Mouse (Mus musculus): Measurements from ENCODE around the gene Gpm6a. TPM values are rescaled to one million over a fixed set of nuclear protein-coding genes. Genes with fewer than 3 reads are reported as not detected.

Gene Gpm6a
- polyA plus RNA-seq, 1 experiment from 2014 or later, result 7.5 TPM

DNA sequence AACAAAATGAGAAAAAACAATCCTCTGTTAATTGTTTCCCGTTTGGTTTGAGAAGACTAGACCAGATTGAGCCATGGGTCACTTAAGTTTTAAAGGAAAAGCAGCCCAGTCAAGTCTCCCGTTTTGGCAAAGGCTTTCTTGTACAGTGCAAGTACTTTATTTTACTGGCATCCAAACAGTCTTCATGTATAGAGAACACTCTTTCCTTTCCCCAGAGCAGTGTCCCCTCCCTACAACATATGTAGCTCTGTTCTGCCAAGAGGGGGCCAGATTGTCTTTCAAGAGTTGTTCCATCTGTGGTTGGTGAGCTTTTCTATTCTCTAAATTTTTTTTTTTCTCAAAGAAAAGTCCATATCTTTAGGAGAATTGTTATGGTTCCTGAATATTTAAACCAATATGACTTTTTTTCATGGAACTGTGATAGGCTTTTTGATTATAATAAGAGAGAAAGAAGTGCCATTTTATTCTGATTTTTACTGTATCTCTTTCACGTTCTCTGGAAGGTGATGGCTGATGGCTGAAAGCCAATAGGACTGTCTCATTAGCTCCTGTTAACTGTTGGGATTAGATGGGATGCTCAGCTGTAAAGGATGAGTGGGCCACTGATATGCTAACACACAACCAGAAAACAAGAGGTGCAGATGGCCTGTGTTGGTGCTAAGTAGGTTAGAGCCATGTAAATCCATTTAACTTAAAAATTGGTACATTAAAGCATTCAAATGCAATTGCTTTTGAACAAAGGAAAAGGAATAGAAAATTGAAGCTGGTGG is 37.4 kb downstream of the Gpm6a start:
- Histone ChIP-seq H3K4me3 (ENCODE audit: low read length) (no peak overlapping the region), H3K36me3 (ENCODE audit: control insufficient read depth, insufficient read depth, low read length) (no peaks in the 10 kb centered on the region), H3K9ac (ENCODE audit: low read depth, low read length) (no peak overlapping the region), H3K27ac (ENCODE audit: low read length) (no peak overlapping the region), H3K4me2 (ENCODE audit: low read depth, low read length) (no peak overlapping the region), H3K4me1 (ENCODE audit: control insufficient read depth, insufficient read depth, low read length) (no peaks in the 10 kb centered on the region), H3K9me3 (ENCODE audit: control insufficient read depth, low read length) (no peaks in the 10 kb centered on the region), H3K27me3 (replicated peaks; ENCODE audit: control insufficient read depth, insufficient read depth, low read length) (no peaks in the 10 kb centered on the region)
- 63% methylated on average over 3 of the region's 3 CpGs for WGBS
- ATAC-seq, result no peak

DNA sequence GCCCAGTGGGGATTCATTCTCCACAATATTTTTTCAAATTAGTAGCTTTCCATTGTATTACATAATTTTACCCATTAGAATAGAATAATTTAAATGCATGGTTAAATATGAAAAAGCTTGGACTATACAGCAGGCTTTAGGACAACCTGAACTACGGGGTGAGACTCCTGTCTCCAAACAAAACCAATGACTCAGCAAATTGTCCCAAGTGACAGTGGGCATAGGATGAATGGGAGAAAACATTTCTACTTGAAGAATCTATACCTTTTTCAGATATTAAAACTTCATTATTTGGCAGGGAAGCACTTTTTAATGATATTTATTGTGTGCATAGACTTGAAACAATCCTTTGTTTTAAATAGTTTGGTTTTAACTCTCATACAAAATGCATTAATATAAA is 41.0 kb downstream of the Gpm6a start:
- Histone ChIP-seq H3K27me3 (replicated peaks; ENCODE audit: control insufficient read depth, insufficient read depth, low read length) (no peaks in the 10 kb centered on the region), H3K9me3 (ENCODE audit: control insufficient read depth, low read length) (no peaks in the 10 kb centered on the region), H3K4me3 (ENCODE audit: low read length) (no peak overlapping the region), H3K36me3 (ENCODE audit: control insufficient read depth, insufficient read depth, low read length) (no peaks in the 10 kb centered on the region), H3K4me2 (ENCODE audit: low read depth, low read length) (no peak overlapping the region), H3K4me1 (ENCODE audit: control insufficient read depth, insufficient read depth, low read length) (no peaks in the 10 kb centered on the region), H3K27ac (ENCODE audit: low read length) (no peak overlapping the region), H3K9ac (ENCODE audit: low read depth, low read length) (no peak overlapping the region)
- ATAC-seq, result no peak
- 89% methylated on average over 1 of the region's 1 CpGs for WGBS

DNA sequence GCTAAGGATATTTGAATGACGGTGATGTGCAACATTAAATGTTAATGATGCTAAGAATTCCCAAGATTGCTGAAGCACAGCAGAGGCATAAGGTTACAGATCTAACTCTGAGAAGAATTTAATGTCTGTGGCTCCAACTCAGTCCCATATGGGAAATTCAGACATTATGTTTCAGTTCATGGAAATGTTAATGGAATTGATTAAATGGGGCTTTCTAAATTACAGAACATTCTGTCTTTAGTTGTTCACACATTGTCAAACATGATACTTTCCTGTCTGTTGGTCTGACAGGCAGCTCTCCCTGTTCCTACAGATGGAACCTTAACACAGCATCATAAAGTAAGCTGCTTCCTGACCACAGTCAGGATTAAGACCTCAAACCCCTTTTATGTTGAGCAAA is 47.8 kb downstream of the Gpm6a start:
- H3K4me1 ChIP-seq (ENCODE audit: control insufficient read depth, insufficient read depth, low read length), result no peaks in the 10 kb centered on the region
- H3K9ac ChIP-seq (ENCODE audit: low read depth, low read length), result no peak overlapping the region
- no peaks in the 10 kb centered on the region for H3K36me3 ChIP-seq (ENCODE audit: control insufficient read depth, insufficient read depth, low read length)
- ATAC-seq, result no peak
- no peak overlapping the region for H3K4me3 ChIP-seq (ENCODE audit: low read length)
- 84% methylated on average over 1 of the region's 1 CpGs for WGBS
- no peak overlapping the region for H3K27ac ChIP-seq (ENCODE audit: low read length)
- H3K9me3 ChIP-seq (ENCODE audit: control insufficient read depth, low read length), result no peaks in the 10 kb centered on the region
- no peaks in the 10 kb centered on the region for H3K27me3 ChIP-seq (replicated peaks; ENCODE audit: control insufficient read depth, insufficient read depth, low read length)
- H3K4me2 ChIP-seq (ENCODE audit: low read depth, low read length), result no peak overlapping the region

DNA sequence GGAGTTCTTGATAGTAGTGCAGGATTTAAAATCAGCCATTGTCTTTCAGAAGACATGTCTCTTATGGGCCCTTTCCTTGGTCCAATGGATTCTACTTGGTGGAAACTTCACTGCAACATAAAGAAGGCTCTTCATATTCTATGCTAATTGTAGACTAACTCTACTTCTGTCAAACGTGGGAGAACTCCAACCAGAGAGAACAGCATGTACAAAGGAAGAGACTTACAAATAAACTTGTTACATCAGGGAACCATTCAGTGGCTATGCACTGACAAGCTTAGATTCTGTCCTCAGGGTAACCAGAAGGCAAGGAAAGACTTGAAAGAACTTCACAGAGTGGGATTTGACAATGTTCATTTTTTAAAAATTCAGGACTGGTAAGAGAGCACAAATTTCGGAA is 48.3 kb downstream of the Gpm6a start:
- H3K4me1 ChIP-seq (ENCODE audit: control insufficient read depth, insufficient read depth, low read length), result no peaks in the 10 kb centered on the region
- H3K4me2 ChIP-seq (ENCODE audit: low read depth, low read length), result no peak overlapping the region
- WGBS, result 51% methylated on average over 2 of the region's 2 CpGs
- no peak overlapping the region for H3K4me3 ChIP-seq (ENCODE audit: low read length)
- no peaks in the 10 kb centered on the region for H3K36me3 ChIP-seq (ENCODE audit: control insufficient read depth, insufficient read depth, low read length)
- no peaks in the 10 kb centered on the region for H3K9me3 ChIP-seq (ENCODE audit: control insufficient read depth, low read length)
- H3K27me3 ChIP-seq (replicated peaks; ENCODE audit: control insufficient read depth, insufficient read depth, low read length), result no peaks in the 10 kb centered on the region
- no peak for ATAC-seq
- no peak overlapping the region for H3K9ac ChIP-seq (ENCODE audit: low read depth, low read length)
- H3K27ac ChIP-seq (ENCODE audit: low read length), result no peak overlapping the region

DNA sequence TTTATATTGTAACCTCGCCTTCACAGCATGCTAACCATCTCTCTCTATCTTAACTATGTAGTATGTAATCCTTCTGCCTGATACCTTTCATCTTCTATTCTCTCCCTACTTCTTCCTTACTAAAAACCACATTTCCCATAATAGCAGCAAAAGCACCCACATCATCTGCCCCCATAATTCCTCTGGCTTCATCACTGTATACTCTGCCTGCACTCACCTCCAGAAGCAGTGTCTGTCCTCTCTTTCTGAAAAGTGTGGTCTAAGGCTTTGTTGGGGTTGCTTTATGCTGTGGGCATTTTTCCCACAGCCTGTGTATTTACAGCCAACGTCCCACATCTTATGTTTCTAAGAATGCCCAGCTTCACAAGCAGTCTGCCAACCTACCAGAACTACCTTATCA is 57.6 kb downstream of the Gpm6a start:
- no peak for ATAC-seq
- no peaks in the 10 kb centered on the region for H3K9me3 ChIP-seq (ENCODE audit: control insufficient read depth, low read length)
- no peak overlapping the region for H3K4me2 ChIP-seq (ENCODE audit: low read depth, low read length)
- no peak overlapping the region for H3K9ac ChIP-seq (ENCODE audit: low read depth, low read length)
- H3K27ac ChIP-seq (ENCODE audit: low read length), result no peak overlapping the region
- H3K4me3 ChIP-seq (ENCODE audit: low read length), result no peak overlapping the region
- no peaks in the 10 kb centered on the region for H3K27me3 ChIP-seq (replicated peaks; ENCODE audit: control insufficient read depth, insufficient read depth, low read length)
- H3K36me3 ChIP-seq (ENCODE audit: control insufficient read depth, insufficient read depth, low read length), result no peaks in the 10 kb centered on the region
- no peaks in the 10 kb centered on the region for H3K4me1 ChIP-seq (ENCODE audit: control insufficient read depth, insufficient read depth, low read length)
- WGBS, result 73% methylated on average over 2 of the region's 2 CpGs

DNA sequence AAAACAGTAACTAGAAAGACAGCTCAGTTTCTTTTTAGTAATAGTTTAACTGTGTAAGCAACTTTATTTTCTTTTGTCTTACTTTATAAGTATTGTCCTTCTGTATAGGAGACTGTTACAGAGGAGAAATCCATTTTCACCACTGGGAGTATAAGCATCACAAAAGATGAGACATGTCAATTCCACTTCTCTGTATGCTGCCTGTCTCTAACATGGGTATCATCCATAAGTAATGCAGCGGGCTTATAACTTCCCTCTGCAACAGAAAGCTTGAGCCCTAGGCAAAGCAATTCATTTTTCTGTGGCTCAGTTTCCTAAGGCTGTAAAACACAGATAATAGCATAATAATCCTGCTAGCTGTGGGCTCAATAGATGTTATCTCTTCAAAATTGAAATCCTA is 62.4 kb downstream of the Gpm6a start:
- no peaks in the 10 kb centered on the region for H3K9me3 ChIP-seq (ENCODE audit: control insufficient read depth, low read length)
- 66% methylated on average over 1 of the region's 1 CpGs for WGBS
- no peak for ATAC-seq
- no peaks in the 10 kb centered on the region for H3K36me3 ChIP-seq (ENCODE audit: control insufficient read depth, insufficient read depth, low read length)
- H3K4me1 ChIP-seq (ENCODE audit: control insufficient read depth, insufficient read depth, low read length), result no peaks in the 10 kb centered on the region
- H3K4me3 ChIP-seq (ENCODE audit: low read length), result no peak overlapping the region
- no peaks in the 10 kb centered on the region for H3K27me3 ChIP-seq (replicated peaks; ENCODE audit: control insufficient read depth, insufficient read depth, low read length)
- no peak overlapping the region for H3K27ac ChIP-seq (ENCODE audit: low read length)
- H3K9ac ChIP-seq (ENCODE audit: low read depth, low read length), result no peak overlapping the region
- H3K4me2 ChIP-seq (ENCODE audit: low read depth, low read length), result no peak overlapping the region

DNA sequence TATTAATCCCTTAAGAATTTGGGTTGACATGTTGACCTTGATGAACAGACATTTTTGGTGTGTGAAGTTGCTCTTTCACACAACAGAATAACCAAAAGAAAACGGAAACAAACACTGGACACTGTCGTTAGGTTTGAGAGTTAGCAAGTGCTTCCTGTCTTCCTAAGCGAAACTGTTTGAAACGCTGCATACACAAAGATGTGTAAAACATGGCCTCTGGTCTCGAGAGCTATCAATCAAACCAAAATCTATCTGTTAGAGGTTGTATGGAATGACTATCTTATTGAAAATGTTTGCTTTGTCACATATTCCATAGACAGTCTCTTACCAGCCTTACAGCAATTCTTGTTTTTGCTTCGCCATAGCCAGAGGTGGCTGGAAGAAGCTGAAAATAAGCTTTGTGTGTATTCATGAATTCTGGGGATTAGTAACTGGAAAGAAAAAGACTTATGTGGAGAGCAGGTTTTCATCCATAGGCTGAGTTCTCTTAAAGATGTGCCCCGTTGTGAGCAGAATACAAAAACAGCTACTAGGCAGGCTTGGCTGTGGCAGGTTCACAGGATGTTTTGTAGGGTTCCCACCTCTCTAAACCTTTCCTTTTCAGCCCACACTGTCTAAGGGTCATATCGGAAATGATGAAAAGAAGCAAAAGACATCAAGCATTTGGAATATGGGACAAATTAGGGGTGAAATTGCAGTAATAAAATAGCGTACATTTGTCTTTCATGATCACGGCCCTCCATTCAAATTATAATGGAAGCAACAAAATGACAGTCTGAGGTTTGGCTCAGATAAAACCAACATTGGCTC is 71.4 kb downstream of the Gpm6a start:
- Histone ChIP-seq H3K36me3 (ENCODE audit: control insufficient read depth, insufficient read depth, low read length) (no peaks in the 10 kb centered on the region), H3K27me3 (replicated peaks; ENCODE audit: control insufficient read depth, insufficient read depth, low read length) (no peaks in the 10 kb centered on the region), H3K9ac (ENCODE audit: low read depth, low read length) (no peak overlapping the region), H3K4me2 (ENCODE audit: low read depth, low read length) (no peak overlapping the region), H3K4me1 (ENCODE audit: control insufficient read depth, insufficient read depth, low read length) (no peaks in the 10 kb centered on the region), H3K4me3 (ENCODE audit: low read length) (no peak overlapping the region), H3K9me3 (ENCODE audit: control insufficient read depth, low read length) (no peaks in the 10 kb centered on the region), H3K27ac (ENCODE audit: low read length) (no peak overlapping the region)
- ATAC-seq, result no peak
- WGBS, result 63% methylated on average over 10 of the region's 10 CpGs

DNA sequence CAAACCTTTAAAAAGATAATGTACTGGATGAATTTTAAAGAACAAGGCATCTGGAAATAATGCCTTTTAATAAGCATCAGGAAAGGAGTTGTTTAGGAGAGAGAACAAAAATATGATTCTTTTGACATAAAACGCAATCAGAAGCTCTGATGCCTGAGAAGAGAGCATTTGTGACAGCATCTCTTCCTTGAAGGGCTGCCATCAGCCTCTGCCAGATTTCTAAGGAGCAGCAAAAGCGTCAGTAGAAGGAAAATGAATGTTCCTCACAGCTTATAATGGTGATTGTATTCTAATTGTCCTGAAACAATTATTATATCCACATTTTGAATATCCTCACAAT is 72.0 kb downstream of the Gpm6a start:
- no peak for ATAC-seq
- H3K27ac ChIP-seq (ENCODE audit: low read length), result no peak overlapping the region
- H3K4me1 ChIP-seq (ENCODE audit: control insufficient read depth, insufficient read depth, low read length), result no peaks in the 10 kb centered on the region
- H3K36me3 ChIP-seq (ENCODE audit: control insufficient read depth, insufficient read depth, low read length), result no peaks in the 10 kb centered on the region
- H3K9ac ChIP-seq (ENCODE audit: low read depth, low read length), result no peak overlapping the region
- no peak overlapping the region for H3K4me2 ChIP-seq (ENCODE audit: low read depth, low read length)
- no peak overlapping the region for H3K4me3 ChIP-seq (ENCODE audit: low read length)
- 71% methylated on average over 2 of the region's 2 CpGs for WGBS
- no peaks in the 10 kb centered on the region for H3K9me3 ChIP-seq (ENCODE audit: control insufficient read depth, low read length)
- H3K27me3 ChIP-seq (replicated peaks; ENCODE audit: control insufficient read depth, insufficient read depth, low read length), result no peaks in the 10 kb centered on the region

DNA sequence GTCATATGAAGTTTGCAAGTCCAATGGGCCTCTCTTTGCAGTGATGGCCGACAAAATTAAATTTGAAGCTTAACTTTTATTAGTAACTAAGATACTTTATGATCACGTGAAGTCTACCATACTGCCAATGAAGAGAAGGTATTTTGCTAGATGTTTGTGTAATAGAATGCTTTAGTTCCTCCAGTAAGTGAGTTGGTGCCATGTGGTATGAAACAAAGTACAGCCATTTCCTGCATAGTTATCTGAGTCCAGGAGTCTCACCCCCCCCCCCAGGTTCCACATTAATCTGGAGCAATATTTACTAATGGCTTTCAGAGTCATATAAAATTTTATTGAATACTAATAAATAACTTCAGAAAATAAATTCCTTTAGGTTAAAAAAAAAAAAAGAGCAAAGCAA is 73.7 kb downstream of the Gpm6a start:
- no peaks in the 10 kb centered on the region for H3K27me3 ChIP-seq (replicated peaks; ENCODE audit: control insufficient read depth, insufficient read depth, low read length)
- no peak overlapping the region for H3K4me2 ChIP-seq (ENCODE audit: low read depth, low read length)
- H3K4me1 ChIP-seq (ENCODE audit: control insufficient read depth, insufficient read depth, low read length), result no peaks in the 10 kb centered on the region
- 78% methylated on average over 2 of the region's 2 CpGs for WGBS
- no peaks in the 10 kb centered on the region for H3K9me3 ChIP-seq (ENCODE audit: control insufficient read depth, low read length)
- H3K9ac ChIP-seq (ENCODE audit: low read depth, low read length), result no peak overlapping the region
- no peak overlapping the region for H3K4me3 ChIP-seq (ENCODE audit: low read length)
- H3K36me3 ChIP-seq (ENCODE audit: control insufficient read depth, insufficient read depth, low read length), result no peaks in the 10 kb centered on the region
- no peak for ATAC-seq
- H3K27ac ChIP-seq (ENCODE audit: low read length), result no peak overlapping the region
